Mouse (Mus musculus) ovary, adult 18-20 months (tissue): Measurements from ENCODE around the gene Agpat1.

ENCODE experiments used
- DNase-seq: peaks from one replicate; pipeline ENCODE4 v3.0.0; 2022; ENCODE audit warnings: low spot score, mixed read lengths

Gene Agpat1

DNA sequence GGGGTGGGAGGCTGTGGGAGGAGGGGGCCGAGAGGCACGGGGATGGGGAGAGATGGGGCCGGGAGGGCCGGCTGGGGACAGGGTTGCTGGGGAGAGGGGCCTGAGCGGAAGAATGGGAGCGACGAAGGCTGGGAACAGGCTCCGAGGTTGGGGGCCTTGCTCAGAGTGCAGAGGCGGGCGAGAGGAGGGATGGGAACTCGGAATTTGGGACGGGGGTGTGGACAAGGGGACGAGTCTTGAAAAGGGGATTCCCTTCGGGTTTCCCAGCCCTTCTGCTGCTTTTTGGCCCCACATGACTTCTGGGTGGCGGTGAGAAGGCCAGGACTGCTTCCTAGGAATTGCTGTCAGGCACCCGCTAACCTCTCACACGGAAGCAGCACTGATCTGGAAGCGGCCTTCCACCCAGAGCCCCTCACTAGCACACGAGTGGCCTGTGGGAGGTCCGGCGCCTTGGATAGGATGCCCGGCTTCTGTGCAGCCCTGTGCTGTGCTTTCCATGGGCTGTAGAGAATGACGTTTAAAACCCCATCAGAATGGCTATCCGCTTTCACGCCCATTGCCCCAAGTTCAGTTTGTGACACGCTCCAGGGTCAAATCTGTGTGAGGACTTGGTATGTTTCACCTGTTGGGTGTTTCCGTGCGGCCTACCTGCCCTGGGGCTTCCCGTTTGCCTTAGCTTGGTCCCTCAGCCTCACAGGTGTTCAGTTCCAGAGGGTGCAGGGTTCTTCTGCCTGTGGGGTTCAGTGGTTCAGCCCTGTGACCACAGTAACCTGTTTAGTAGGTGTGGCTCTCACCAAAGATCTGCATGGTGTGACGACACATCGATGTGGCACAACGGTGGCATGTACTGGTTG lies 2.4 kb downstream of the Agpat1 start:
- DNase-seq: no peak

DNA sequence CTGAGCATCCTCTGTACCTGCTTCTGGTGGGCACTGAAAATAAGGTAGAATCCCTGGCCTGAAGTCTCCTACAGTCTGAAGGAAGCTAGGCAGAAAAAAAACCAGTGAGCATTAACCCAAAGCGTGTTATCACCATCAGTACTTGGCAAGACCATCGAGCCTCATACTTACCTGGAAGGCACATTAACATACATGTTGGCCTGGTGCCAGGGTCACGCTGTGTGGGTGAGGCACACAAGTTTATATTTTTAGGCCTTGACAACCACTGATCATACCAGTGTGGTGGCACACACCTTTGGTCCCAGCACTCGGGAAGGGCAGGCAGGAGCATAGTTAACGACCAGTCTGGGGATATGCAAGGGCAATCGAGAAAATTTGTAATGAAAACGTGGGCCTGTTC lies 3.9 kb downstream of the Agpat1 start:
- DNase-seq: no peak

DNA sequence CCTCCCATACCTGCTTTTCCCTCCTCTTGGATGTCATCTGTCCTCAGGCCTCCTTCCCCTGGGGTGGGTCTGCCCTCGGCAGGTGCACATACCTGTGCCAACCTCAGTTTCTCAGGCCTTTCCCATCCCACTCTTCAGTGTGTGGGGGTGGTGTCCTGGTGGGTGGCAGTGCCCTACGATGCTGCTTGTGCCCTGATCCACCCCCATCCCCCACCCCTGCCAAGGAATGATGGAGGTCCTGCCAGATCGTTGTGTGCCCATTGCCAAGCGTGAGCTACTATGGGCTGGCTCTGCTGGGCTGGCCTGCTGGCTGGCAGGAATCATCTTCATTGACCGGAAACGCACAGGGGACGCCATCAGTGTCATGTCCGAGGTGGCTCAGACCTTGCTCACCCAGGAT lies 7.0 kb downstream of the Agpat1 start:
- no peak for DNase-seq

DNA sequence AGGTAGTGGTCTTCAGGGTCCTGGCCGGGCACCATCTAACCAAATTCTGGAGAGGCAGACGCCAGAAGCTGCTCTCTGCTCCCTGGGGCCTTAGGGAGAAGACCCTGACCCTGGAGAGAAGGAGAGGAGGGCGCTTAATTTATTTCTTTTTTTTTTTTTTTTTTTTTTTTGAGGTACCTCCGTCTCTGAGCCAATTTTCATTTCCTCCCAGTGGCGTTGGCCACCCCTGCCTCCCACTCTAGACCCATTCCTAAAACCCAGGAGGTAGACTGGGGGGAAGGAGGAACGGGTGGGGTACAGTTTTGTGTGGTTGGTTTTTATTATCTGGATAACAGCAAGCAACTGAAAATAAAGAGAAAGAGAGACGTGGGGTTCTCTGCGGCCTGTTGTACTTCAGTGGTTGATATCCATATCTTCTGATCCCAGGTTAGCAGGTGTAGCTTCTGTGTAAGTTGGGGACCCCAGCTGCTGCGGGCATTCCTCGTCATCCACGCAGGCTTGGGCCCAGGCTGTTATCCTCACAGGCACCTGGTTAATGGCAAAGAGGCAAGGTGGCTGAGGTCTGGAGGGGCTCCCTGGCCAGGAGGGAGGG lies 9.1 kb downstream of the Agpat1 start:
- DNase-seq: no peak

DNA sequence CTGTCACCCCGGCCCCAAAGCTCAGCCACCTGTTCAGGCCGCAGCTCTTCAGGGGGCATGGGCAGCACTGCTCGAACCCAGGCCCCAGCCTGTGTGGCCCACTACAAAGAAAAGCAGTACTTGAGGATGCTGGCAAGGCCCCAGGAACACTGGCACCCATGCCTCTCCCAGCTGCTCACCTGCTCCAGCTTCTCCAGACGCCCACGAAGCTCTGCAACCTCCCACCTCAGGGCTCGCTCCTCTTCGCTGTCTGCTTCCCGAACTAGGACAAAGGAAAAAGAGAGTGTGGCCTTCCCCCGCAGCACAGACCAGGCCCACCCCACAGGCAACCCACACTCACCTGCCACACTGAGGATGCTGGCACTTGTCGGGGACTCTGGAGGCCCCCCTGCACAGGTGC lies 9.8 kb downstream of the Agpat1 start:
- no peak for DNase-seq

DNA sequence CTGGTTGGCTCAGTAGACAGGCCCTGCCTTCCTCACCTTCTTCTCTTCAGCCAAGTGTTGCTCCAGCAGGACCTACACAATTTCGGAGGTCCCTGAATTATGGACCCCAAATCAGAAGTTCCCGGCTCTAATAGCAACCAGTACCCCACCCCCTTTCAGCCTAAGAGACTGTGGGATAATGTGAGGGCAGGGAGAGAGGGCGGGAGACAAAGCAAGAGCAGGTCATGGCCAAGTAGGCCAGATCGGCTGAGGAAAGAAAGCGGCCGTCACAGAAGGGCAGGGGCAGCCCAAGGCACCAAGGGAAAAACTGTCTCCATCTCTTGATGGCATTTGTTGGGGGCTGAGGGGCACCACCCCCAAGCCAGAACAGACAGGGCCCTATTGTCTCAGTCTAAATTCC lies 11.8 kb downstream of the Agpat1 start, which contains the start of gene Egfl8:
TSS of gene Egfl8 (minus strand) at position 101 of the 400 bp plus-strand sequence.
- no peak for DNase-seq

DNA sequence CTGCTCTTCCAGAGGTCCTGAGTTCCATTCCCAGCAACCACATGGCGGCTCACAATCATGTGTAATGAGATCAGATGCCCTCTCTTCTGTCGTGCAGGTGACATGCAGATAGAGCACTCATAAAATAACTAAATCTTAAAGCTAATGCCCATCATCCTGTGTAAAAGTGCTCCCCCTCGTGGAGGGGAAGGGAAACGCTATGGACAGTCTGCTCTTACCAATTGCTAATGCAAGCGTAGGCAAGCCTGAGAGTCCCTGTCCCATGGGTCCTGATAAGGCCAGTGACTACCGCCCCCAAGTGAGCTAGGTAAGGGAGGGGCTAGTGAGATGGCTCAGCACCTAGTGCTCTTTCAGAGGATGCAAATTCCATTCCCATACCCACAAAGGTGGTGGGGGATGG lies 14.9 kb downstream of the Agpat1 start:
- no peak for DNase-seq

DNA sequence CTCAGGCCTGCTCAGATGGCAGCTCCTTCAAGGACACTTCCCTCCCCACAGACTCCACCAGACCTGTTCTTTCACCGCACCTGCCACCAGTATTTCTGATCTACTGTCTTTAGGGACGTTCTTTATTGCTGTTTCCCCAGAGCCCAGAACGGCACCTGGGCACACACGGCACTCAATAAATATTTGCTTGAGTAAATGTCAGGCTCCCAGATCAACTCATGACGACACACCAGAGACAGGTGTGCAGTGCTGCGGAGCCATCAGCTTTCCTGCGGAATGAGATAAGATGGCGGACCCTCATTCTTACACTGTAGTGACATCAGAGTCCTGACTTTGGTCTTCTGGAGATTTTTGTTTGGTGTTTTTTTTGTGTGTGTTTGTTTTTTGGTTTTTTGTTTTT lies 16.9 kb downstream of the Agpat1 start:
- DNase-seq: no peak

DNA sequence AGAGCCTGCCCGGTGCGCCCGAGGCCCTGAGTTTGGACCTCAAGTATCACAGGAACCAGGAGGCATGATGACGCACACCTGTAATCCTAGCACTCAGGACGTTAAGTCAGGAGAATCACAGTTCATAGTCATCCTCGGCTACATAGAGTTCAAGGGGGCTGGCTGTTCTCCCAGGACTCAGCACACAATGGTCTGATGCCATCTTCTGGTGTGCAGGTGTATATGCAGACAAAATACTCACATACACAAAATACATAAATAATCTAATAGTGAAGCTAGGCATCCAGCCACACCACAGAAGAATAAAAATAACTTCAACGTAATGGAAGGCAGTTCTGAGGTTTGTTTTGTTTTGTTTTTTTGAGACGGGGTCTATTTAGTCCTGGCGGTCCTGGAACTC lies 19.1 kb downstream of the Agpat1 start:
- no peak for DNase-seq

DNA sequence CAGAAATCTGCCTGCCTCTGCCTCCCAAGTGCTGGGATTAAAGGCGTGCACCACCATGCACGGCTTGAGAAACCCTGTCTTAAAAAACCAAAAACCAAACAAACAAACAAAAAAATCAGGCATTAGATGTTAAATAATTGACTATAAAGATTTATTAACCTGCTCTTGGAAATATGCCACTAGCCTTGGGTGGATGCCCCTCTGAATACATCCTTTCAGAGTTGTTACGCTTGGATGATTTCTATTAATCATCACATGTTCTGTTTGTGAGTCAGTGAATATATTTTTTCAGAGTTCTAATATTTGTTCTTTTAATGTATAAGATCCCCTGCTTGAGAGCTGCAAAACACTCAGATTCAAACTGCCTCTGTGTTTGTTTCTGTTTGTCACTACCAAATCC lies 20.9 kb downstream of the Agpat1 start:
- DNase-seq: no peak

DNA sequence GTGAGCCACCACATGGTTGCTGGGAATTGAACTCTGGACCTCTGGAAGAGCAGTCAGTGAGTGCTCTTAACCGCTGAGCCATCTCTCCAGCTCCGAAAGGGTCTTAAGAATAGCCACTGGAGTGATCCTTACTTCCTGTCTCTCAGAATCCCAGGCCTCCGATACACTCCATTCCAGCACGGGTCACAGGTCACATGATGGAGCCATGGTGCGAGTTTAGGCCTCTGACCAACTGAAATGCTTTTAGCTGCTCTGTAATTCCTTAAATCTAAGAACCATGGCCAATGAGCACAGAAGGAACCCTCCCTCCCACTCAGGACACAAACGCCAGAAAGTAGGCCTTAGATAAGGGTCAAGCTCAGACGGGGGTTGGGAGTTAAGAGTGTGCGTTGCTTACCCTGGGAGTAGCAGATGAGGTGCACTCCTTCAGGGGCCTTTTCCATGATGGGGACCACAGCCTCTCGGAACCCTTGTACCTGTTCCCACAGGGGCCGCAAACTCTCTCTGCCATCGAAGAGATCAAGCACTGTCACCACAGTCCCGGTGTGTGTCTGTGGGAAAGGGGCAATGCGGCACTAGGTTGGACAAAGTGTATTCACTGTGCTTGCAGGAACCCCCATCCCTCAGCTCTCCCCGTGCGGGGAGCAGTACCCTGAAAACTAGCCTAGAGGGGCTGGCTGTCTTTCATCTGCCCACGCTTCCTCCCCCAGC lies 22.2 kb downstream of the Agpat1 start:
- no peak for DNase-seq

DNA sequence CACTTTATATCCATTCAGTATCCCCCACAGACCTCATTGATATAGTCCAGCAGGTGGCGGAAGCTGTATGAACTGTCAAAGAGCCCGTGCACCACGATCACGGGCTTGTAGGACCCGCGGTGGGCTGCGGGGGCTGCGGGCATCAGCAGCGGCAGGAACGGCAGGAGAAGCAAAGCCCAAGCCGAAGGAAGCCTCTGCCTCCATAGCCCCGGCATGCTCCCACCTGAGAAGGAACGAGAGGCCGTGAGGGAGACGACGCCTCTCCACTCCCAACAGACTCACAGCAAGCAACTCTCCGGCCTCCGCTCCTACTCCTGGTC lies 22.7 kb downstream of the Agpat1 start:
- no peak for DNase-seq

DNA sequence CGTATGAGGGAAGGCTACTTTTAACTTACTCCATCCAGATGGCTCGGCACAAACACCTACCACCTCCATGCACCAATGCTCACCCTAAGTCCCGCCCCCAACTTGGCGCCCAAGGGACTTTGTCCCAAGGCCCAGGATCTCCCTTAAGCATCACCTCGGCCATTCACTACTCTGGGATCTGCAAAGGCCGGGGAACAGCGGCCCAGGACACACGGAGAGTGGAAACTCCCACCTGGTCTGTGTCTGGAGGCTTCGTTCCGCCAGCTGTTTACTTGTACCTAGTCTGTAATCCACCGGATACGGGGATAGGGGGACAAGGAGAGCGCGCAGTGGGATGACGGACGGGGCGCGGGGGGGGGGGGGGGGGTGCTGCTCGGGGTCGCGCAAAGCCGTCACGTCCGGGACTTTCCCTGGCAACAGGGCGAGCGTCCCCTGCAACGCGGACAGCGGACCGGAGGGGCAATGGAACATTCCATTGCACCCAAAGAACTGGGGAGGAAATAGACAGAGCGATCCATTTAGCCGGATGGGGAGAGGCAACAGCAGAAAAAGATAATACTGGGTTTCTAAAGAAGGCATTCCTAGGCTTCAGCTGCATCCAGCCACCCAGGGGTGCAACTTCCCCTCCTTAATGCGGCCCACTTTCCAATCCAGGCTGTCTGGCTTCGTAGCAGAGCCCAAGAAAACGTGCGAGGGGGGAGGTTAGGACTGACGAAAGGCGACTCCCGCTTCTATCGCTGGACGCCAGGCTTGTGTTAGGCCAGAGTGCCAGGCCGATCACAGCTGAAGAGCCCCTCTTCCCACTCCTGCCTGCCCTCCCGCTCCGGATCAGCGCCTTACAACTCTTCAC lies 23.3 kb downstream of the Agpat1 start:
- peak; percentile 84 for DNase-seq

DNA sequence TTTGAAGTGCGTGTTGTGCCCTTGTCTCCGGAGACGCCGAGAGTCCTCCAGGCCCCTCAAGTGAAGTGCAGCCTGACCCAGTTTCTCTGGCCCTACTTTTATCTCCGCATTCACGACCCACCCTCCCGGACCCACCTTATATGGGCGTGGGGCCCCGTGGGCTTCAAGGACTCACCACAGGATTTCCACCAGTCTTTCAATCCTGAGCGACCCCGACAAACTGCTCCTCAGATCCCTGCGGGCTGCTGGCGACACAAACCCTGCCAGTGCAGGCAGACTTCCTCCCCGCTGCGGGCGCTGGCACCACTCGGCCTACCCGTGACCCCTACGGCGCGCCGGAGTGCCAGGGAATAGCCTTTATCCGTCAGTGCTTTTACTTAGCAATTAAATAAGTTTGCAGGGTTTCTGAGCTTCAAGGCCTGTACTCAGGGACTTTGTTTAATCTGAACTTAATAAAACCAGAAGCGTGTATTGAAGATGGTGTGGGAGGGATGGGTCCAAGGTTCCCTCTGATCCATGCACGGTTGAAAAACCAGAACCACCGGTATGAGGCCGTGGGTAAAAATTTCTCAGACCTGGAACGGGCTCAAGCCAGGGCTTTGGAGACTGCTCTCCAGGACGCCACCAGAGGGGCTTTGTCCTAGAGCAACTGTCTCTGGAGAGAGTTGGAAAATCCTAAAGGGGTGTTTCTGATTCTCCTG lies 24.0 kb downstream of the Agpat1 start, which contains the start of gene Ppt2:
TSS of gene Ppt2 (minus strand) at position 568 of the 701 bp plus-strand sequence.
- no peak for DNase-seq

DNA sequence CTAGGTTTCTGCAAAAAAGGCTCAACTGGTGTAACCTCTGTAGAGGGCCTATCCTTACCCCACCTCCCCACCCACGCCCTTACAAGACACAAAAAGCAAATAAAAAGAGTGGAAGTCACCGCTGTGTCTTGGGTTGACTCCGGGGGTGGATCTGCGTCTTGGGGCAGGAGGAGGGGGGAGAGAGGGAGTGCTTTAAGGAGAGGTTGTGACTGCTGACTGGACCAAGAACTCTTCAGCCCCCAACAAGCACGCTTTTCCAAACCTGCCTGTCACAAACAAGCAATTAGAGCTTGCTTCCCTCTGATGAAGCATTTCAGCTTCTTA lies 24.5 kb downstream of the Agpat1 start:
- DNase-seq: no peak

DNA sequence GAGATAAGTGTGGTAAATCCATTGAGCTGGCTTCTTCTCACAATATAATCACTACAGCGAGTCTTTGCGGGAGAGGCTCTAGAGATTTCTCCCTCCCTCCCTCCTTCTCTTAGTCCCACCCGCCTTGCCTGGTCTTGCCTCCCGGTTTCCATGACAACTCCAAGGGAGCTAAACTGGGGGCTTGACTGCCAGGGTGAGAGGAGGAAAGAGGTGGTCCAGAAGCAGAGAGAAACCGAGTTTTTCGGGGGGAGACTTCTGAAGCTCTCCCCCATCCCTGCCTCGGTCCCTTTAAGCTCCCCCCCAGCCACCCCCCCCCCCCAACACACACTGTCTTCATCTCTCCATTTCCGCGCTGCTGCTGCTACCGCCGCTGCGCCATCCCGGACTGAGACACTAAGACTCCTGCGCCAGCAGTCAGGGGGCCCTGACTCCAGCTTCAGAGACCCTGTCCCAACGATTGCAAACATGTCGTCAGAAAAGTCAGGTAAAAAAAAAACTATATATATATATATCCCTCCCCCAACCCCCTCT lies 25.2 kb downstream of the Agpat1 start, which contains the start of gene Prrt1:
TSS of gene Prrt1 (plus strand) at position 313 of the 531 bp plus-strand sequence.
- no peak for DNase-seq

DNA sequence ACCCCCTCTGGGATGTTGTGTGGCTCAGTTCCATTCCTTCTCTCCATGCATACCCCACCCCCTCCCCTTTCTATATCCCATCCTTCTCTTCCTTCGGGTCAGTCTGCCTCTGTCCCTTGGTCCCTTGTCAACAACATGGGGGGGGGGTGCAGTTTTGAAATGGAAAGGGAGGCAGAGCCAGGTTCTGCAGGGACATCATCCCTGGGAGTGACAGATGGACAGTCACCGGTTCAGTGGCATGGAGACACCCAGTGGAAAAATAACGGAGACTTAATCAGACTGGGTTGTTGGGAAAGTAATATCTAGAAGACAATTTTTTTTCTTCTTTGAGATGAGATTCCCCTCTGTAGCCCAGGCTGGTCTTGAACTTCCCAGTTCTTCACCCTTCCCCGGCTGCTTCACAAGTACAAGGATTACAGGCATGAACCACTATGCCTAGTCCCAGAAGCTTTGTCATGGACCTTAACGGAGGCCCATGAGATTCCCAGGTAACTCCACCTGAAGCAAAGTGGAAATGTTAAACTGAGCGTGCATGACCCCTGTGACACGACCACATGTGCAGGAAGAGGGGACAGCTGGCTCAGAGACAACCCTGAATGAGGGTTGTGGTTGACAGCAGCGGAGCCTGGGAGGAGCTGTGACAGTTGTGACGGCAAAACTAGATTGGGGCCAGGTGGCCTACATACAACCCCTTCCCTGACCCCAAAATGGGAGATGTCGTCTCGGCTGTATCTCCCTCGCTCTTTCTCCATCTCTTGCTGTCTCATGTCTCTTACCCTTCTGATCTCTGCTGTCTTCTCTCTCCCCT lies 25.9 kb downstream of the Agpat1 start:
- DNase-seq: no peak

DNA sequence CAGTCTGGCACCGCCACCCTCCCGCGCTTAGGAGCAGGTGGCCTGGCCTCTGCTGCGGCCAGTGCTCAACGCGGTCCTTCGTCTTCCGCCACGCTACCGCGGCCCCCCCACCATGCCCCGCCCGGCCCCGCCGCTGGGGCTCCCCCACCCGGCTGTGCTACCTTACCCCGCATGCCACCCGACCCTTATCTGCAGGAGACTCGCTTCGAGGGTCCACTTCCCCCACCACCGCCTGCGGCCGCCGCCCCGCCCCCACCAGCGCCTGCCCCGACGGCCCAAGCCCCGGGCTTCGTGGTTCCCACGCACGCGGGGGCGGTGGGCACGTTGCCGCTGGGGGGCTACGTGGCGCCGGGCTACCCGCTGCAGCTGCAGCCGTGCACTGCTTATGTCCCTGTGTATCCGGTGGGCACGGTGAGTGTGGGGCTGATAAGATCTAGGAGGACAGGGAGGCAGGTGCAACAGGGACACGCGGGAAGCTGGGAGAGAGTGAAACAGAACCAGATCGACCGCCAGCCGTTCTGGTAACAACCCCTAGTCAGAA lies 26.8 kb downstream of the Agpat1 start:
- DNase-seq: no peak

DNA sequence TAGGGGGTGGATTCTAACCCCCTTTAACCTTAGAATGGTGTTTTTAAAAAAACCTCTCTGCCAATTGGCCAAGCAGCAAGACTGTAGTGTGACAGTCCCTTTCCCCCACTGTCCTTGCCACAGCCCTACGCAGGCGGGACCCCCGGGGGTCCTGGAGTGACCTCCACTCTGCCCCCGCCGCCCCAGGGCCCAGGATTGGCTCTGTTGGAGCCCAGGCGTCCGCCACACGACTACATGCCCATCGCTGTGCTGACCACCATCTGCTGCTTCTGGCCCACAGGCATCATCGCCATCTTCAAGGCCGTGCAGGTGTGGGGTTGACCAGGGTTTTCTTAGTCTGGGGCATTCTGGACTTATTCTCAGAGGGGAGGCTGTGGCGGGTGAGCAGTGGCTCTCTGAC lies 27.6 kb downstream of the Agpat1 start:
- DNase-seq: no peak

DNA sequence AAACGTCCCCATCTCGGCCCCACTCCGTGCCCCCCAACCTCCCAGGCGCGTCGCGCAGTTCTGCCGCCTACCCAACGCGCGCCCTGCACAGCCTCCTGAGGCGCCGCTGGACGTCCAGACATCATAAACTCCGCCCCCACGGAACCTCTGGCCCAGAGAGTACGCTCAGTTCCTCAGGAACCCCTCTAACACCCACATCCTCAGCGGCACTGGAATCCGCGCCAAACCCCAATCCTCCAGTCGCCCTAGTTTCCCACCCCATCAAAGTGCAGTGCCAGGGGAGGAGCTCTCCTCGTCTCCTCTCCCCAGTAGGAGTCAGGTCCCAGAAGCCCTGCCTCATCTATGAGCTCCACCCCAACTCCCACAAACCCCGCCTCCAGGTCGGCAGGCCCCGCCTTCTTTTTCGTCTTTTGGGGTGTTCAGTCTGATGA lies 28.2 kb downstream of the Agpat1 start:
- DNase-seq: peak; percentile 77
